Mouse (Mus musculus): ENCODE results near the gene Adam11.

The Adam11 gene

DNA sequence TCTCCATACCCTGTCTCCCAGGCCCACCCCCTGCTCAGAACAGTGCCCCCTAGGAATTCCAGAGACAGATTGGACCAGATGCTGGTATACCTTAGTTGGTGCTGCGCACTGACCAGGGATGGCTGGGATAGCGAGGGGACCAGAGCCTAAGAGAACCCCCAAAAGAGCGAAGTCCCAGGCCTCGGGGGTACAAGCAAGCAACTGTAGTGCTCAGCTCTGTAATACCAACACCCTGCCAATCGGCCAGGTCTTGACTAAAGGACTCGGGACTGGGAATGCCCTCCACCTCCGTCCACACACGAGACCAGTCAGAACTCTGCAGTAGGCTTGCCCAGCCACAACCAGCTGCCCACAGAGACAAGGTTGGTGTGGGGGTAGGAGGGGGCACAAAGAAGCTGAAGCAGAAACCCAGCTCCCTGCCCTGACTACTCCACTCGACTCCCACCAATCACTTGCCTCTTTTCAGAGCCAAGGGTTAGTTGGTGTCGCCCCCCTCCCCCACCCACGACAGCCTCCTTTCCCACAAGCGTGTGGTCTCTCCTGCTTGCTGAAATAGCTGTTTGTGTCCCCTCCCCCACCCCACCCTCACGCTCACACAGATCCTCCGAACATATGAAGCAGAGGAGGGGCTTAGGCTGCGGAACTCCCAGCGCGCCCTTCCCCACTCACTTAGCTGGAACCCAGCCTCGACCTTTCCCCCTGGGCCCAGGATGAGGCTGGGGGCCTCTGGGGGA is 7.5 kb upstream of the Adam11 start:
- no peak for DNase-seq (ENCODE audit: low spot score in 2 of 2)

DNA sequence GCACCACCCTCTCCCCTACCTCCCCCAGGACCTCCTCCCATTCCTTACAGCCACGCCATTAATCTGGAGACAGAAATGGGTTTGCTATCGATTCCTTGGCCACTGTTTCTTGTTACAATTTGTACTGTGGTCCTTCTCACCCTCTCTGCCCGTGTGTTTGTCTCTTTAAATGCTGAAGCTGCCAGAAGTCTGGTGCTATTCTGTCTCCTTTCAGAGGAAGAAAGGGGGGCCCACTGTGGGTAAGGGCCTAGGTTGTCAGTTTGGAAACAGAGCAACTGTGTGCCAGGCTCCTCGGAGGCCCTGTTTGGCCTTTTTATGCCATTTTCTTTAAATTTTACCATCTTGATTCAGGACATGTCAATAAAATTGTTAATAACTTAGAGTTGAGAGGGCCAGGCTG is 6.8 kb upstream of the Adam11 start:
- no peak for DNase-seq (ENCODE audit: low spot score in 2 of 2)

DNA sequence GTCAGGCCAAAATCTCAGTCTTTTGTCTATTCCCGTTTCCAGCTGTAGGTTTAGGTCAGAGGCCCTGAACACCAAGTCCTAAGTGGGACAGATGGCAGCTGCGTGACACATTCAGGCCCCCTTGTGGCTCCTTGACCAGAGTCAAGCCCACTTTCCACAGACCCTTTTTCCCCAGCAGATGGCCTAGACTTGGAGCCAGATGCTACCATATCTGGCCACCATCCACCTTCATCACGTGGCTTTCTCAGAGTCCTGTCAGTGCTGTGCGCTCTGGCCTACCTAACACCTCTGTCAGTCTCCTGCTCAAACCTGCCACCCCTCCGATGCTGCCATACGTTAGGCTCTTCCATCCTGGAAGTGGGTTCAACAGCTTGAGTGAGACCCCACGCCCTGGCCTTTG is 5.8 kb upstream of the Adam11 start:
- no peak for DNase-seq (ENCODE audit: low spot score in 2 of 2)

DNA sequence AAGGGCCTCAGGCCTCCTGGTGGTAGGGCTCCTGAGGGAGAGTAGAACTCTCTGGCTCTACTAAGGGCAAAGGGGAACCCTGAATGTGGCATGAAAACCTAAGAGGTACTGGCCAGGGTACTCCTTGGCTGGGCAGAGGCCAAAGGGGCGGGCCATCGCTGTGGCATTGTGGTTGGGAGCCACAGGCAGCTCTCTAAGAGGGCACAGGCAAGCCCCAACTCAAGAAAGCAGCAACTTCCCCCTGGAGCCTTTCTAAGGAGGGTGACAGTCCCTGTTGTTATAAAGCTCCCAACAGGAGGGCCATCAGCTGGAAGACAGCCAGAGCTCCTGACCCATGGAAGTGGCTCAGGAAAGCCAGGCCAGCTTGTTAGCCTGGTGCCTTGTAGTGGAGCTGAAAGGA is 2.3 kb upstream of the Adam11 start:
- no peak for DNase-seq (ENCODE audit: low spot score in 2 of 2)

DNA sequence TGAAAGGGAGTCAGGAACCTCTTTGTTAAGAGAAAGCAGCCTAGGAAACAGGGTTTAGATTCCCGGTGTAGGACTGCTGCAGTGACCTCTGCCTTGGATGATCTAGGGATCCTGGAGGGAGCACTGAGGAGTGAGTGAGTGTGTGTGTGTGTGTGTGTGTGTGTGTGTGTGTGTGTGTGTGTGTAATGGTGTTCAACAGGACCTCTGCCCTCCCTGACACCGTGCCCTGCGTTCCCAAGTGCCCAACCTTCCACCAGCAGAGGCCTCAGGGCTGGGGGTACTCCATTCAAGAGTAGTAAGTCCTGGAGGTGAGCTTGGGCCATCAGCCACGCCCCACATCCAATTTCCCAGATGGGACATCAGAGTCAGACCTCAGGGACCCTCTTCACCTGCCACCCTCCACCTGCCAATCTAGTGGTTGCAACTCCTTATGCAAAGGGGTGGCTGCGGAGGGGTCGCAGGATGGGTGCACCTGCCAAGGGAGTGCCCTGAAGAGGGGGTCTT is 382 bp upstream of the Adam11 start:
- no peak for DNase-seq (ENCODE audit: low spot score in 2 of 2)

DNA sequence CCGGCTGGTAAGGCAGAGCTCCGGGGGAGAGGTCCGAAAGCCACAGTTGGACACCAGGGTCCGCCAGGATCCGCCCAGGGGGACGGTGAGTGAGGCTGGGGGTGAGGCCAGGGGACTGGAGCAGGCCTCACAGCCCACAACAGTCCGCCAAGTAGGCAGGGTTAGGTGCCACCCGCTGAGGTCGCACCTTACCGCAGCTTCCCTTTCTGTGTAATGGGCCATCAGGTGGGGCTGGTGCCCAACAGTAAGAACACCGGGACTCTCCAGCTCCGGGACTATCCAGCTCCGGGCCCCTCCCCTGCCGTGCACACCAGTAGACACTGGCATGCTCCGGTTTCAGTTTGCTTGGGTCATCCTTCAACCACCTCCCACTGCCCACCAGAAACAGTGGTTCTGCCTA is 1.0 kb downstream of the Adam11 start:
- DNase-seq (ENCODE audit: low spot score in 2 of 2) = no peak

DNA sequence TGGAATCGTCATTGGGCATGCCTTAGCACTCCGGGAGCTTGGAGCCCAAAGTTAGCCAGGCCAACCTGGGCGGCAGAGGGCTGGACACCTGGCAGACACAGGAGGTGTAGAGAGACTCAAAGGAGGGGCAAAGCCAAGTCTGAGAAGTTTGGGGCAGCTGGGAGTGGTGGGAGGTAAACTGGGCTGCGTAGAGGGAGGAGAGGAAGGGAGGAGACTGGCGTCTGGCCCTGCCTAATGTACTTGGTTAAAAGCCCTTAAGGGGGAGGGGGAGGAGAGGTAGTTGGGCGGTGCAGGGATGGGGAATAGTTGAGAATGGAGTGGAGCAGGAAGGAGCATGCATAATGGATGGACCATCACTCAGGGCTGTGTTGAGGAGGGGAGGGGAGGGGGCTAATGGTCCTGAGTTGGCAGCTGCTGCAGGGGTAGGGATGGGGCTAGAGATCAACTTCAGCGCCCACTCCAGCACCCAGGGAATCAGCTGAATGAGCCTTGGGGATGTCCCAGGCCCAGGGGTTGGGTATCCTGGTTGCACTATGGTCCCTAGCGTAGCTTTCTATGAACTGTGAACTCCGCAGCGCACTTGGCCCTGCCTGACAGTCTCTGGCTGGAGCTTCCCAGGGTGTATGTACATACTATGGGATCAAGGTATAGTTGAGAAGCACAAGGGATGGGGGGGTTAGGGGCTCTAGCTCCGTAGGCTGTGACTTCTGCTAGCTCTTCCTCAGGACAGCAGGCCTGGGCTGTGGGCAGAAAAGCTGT is 1.9 kb downstream of the Adam11 start:
- DNase-seq (ENCODE audit: low spot score in 2 of 2) = no peak

DNA sequence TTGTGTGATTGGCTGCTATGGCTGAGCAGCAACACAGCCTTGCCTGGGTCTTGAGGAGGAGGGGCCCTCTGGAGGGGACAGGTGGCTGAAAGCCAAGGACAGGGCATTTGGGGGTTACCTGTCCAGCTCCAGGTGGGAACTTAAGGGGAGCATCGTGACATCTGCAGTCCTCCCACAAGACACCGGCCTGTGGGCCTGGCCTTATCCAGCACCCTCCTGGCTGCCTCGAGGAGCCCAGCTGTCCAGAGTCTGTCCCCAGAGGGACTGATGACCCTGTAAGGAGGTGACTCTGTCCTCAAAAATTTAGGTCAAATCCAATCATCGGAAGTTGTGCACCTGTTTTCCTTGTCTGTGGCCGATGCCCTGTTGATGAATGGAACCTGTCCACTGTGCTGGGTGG is 4.2 kb downstream of the Adam11 start:
- no peak for DNase-seq (ENCODE audit: low spot score in 2 of 2)

DNA sequence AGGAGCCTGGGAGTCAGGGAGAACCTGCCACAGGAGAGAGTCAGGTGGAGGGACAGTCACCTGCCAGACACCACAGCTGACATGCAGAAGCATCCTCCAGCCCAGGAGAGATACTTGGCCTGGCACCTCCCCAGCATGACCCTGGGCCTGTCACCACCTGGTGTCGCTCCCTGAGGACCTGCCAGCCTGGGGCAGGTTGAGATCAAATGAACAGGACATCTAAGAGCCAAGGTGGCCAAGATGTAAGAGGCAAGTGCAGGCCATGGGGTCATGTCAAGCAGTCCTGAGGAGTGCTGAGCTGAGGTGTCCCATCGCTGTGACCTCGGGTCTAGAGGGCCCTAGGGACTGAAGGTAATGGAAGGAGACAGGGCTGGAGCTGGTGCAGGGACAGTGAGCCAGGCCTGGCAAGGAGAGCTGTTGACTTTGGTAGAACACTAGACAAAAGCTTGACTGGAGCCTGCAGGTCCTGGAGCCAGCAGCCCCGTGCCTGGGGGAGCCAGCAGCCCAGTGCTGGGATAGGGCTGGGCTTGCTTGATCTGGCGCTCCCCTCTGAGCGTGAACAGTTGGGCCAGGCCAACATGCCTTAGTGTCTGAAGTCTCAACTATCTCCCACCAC is 5.9 kb downstream of the Adam11 start:
- no peak for DNase-seq (ENCODE audit: low spot score in 2 of 2)

DNA sequence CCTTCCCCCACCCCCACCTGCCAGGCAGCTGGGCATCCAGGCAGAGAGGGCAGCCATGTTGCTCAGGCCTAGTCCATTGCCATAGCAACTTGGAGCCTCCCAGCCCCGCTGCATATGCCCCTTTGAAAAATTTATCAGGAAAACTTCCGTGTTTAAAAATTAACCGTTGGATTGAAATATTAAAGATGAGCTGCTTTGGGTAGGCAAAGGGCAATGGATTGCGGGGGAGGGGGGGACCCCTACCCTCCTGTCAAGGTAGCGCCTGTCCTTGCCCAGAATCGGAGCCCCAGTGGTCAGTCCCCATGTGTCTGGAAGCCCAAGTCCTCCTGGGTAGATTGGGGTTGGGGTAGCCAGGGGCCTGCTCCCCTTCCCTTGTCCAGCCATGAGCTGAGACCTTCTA is 7.9 kb downstream of the Adam11 start:
- no peak for DNase-seq (ENCODE audit: low spot score in 2 of 2)

DNA sequence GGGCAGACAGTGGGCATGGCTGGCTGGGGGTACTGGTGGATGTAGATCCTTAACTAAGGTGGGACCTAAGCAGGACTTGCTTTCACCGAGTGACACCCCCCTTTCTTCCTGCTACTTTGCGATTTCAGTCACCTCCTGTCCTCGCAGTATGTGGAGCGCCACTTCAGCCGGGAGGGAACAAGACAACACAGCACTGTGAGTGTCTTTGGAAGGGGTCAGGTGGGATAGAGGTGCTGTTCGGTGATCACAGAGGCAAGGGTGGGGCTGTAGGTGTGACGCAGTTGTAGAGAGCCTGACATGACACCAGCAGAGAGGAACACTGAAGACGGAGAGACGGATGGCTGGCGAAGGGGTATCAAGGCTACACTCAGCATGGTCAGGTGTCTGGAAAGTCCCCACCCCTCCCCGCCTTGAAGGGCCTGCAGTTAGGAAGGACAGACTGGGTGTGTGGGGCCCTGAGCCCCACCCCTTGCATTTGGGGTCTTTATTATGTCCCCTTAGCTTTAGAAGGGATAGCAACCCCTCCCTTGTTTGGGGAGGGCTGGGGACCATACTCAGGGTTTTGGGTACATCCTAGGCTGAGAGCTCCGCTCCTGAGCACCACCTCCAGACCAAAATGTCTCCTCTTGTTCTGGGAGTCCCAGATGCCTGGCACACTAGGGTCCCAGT is 8.9 kb downstream of the Adam11 start:
- no peak for DNase-seq (ENCODE audit: low spot score in 2 of 2)

DNA sequence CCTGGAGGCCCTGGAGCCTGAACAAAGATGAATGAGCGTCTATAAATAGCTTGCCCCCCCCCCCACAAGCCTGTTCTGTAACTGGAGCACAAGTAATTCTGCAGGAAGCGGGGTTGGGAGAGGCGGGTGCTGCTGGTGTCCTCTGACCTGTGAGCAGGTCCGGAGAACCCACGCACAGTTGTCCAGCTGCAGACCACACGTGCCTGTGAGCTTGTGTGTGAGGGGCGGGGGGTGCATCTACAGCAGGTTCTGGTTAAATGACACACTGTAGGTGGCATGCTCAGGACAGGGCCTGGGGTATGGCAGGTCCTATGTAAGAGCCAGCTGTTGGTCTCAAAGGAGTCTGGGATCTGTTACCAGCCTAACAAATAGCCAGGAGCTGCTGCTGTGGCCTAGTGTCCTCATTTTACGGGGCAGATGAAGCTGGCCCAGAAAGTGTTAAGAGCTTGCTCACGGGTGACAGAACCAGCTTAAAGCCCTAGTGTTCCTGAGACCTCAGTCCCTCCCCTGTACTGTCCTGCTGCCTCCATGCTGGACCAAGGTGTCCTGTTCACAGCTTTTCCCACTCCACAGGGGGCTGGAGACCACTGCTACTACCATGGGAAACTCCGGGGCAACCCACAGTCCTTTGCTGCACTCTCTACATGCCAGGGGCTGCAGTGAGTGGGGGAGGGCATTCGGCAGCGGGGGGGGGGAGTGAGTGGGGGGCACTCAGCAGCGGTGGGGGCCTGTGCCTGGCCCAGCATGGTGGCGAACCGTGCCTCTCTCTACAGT is 9.6 kb downstream of the Adam11 start:
- DNase-seq (ENCODE audit: low spot score in 2 of 2) = no peak

DNA sequence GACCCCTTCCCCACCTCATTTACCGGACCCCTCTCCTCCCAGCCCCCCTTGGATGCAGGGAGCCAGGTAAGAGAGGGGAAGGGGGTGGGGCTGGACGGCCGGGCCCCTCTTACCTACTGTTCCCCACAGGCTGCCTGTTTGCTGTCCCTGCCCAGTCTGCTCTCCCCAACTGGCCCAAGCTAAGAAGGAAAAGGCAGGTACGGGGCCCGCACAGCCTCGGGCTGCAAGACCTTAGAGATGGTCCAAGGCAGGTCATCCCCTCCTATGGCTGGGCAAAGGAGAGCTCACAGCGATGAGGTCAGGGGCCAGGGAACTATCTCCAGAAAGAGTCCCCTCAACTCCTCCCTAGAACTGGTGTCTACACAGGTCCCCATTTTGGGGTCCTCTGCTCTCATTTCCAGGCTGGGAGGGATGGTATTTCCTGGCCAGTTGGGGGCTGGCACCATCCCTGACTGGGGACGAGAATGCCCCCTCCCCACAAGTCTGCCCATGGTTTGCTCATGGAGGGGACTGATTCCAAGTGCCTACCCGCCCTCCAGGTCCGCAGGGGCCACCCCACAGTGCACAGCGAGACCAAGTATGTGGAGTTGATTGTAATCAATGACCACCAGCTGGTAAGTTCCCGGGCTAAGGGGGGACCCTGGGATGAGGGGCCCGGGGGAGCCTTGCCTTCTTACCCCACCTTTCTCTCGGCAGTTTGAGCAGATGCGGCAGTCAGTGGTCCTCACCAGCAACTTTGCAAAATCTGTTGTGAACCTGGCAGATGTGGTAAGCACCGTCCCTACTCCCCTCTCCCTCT is 10.9 kb downstream of the Adam11 start:
- DNase-seq (ENCODE audit: low spot score in 2 of 2) = no peak

DNA sequence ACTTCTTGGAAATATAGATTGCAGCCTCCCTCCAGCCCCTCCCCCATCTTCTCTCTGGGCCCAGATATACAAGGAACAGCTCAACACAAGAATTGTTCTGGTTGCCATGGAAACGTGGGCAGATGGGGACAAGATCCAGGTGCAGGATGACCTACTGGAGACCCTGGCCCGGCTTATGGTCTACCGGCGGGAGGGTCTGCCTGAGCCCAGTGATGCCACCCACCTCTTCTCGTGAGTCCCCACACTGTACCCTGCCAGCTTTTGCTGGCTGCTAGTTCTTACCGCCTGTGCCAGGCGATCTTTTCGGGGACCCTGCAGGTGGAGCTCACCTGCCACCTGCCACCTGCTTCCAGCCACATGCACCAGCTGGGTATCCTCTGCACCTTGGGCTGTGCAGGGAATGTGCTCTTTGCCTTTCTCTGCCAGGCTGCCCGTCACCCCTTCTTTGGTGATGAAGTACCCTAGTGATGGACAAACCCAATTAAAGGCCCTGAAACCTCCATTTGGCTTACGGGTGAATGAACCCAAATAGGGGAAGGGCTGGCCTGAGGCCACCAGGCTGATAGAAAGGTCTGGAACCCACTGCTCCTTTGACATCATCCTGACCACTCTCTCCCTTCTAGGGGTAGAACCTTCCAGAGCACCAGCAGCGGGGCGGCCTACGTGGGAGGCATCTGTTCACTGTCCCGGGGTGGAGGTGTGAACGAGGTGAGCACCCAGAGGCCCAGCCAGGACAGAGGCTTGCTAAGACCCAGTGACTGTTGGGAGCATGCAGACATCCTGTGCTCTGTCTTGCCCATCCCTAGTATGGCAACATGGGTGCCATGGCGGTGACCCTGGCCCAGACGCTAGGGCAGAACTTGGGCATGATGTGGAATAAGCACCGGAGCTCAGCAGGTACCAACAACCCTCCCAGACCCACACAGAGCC is 11.8 kb downstream of the Adam11 start:
- DNase-seq (ENCODE audit: low spot score in 2 of 2) = no peak

DNA sequence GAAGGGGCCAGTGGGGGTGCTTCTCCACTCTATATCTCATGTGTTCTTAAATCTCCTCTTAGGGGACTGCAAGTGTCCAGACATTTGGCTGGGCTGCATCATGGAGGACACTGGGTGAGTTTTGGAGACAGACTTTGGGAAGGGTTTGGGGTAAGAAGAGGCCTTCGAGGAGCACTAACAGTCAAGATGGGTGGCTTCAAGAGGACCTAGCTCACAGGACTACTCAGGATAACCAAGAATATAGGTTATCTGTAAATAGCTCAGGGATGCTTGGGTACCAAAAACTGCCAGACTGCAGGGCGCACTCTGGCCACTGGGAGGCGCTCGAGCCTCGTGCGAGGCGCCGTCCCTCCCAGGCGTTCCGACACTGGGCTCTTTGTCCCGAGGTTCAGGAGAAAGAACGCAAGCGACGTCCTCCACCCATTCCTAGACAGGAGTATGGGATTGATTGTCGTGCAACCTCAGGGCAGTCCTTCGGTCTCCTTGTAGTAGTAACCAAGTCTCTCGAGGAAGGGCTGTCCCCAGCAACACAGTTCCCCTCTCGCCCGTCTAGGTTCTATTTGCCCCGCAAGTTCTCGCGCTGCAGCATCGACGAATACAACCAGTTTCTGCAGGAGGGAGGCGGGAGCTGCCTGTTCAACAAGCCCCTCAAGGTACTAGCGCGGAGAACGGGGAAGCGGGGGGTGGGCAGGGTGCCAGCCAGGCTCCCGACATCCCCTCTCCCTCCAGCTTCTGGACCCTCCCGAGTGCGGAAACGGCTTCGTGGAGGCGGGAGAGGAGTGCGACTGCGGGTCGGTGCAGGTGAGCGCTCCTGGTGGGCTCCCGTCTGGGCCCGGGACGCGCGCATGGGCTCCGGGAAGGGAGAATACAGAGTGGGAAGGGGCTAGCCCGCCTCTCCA is 12.7 kb downstream of the Adam11 start:
- peak; percentile 81 to 91 for DNase-seq (ENCODE audit: low spot score in 2 of 2)

DNA sequence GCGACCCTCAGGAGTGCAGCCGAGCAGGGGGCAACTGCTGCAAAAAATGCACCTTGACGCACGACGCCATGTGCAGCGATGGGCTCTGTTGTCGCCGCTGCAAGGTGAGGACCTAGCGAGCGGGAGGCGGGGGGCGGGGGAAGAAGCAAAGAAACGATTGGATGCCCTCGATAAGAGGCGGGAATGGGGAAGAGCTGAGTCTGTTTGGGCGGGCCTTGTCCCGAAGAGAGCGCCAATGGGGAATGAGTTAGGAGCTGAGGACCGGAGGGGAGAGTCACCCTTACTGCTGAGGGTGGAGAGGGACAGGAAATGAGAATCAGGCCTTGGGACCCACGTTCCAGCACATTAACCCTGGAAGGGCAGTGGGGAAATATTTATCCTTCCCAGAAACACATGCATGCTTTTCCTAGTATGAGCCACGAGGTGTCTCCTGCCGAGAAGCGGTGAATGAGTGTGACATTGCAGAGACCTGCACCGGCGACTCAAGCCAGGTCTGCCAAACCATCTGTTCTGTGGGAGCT is 13.4 kb downstream of the Adam11 start:
- DNase-seq (ENCODE audit: low spot score in 2 of 2) = peak; percentile 60 to 69

DNA sequence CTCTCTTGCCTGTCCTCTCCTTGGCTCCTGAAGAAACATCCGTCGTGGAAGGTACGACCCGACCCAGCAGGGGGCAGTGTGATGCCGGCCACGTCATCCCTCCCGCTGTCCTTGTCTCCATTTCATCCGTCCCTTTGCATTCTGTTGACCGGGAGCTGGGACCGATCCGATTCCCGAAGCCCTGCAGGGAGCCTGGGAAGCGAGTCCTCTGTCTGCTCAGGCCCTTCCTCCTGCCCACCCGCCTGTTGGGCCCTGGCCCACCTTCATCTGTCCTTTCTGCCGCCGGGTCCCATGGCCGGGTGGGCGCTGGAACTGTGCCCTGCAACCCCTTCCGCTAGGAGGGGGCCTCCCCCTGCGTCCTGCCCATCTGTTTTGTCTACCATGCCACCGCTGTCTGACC is 16.4 kb downstream of the Adam11 start:
- peak; percentile 68 to 74 for DNase-seq (ENCODE audit: low spot score in 2 of 2)

DNA sequence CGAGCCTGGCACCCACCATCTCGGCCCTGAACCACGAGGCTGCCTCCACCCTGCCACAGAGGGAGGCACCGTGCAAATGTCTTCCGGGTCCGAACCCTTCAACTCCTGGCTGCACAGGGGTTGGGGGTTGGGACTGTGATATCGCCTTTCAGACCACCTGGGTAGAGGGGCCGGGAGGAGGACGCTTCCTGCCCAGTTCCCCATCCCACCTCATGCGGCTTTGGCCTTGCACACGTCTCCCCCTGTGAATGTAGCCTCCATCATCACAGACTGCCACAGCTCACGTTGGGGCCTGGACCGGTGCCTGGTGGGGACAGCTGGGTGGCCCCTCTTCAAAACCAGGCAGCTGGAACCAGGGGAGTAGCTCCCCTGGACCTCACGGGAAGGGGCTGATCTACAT is 16.9 kb downstream of the Adam11 start:
- no peak for DNase-seq (ENCODE audit: low spot score in 2 of 2)

Data from frontal cortex, postnatal 36 days (tissue).